Mouse (Mus musculus) inflammation-experienced regulatory T-cells, adult 16 weeks (primary cell): ENCODE results near the gene Prpsap1. TPM values are rescaled to one million over a fixed set of nuclear protein-coding genes. Genes with fewer than 3 reads are reported as not detected.

ENCODE experiments used
- polyA plus RNA-seq: library from polyadenylated mRNA; unstranded; fragments of 100-300 nt; shearing (Covaris generic); gene quantifications from one replicate; pipeline ENCODE4 v1.2.1, GENCODE M21; 2017

Prpsap1 gene
- polyA plus RNA-seq, result 41.5 TPM

DNA sequence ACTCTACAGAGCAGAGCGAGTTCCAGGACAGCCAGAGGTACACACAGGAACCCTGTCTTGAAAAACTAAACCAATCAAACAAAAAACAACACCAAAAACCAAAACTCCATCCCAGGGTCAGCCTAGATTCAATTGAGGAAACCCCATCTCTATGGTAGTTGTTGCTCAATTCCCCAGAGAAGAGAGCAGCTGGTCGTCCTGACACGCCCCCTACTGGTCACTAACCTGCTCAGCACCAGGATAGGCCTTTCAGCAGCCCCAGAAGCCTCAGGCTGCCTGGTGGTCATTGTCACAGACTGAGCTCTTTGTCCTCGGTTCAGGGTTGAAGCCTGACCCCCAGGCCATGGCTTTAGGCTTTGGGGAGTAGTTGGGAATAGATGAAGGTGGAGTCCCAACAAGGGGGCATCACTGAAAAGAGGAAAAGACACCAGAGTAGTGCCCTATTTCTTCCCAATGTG, at the start of gene Prpsap1:
Gene Prpsap1 (minus strand): TSS at position 408 of the 458 bp plus-strand sequence.

GRCm38 (mm10) chr11:116530187-116531147, 36.5 kb upstream of the Prpsap1 start, which contains the start of gene Sphk1:
Gene Sphk1 (plus strand): TSS chr11:116530925.

DNA sequence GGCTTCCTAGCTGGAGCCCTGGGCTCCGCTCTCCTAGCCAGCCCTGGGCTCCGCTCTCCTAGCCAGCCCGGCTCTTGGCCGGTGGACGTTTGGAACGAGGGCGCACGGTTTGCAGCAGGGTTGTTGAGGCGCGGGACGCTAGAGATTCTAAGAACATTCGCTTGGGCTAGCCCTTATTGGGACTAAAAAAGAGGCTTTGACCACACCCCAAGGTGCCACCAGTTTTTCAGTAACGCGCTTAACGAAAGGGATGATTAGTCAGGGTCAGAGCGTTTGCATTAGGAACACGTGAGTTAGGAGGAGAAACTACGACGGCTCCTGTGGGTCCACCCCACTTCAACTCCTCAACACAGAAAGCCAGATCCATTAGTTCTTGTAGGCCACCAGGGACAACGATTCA, 27.9 kb downstream of the Prpsap1 start, which contains the start of gene Qrich2:
Gene Qrich2 (minus strand): TSS at position 101 of the 400 bp plus-strand sequence.

GRCm38 (mm10) chr11:116433356-116434286, 60.4 kb downstream of the Prpsap1 start, which contains the start of gene Ubald2:
Gene Ubald2 (plus strand): TSS chr11:116434094.

Other genes starting within 250 kb of the Prpsap1 start
- 91.6 TPM for gene Srp68, start 220.0 kb downstream of the Prpsap1 start, polyA plus RNA-seq
- not detected for gene Galr2, start 213.3 kb downstream of the Prpsap1 start, polyA plus RNA-seq
- gene Exoc7, start 187.0 kb downstream of the Prpsap1 start, polyA plus RNA-seq, result 102 TPM
- 0.11 TPM for gene Foxj1, start 158.8 kb downstream of the Prpsap1 start, polyA plus RNA-seq
- gene Rnf157, start 81.2 kb downstream of the Prpsap1 start, polyA plus RNA-seq, result 1.9 TPM
- gene Ubald2, start 60.1 kb downstream of the Prpsap1 start, polyA plus RNA-seq, result 31.8 TPM
- not detected for gene Qrich2, start 28.0 kb downstream of the Prpsap1 start, polyA plus RNA-seq
- not detected for gene Sphk1, start 36.7 kb upstream of the Prpsap1 start, polyA plus RNA-seq
- gene Ube2o, start 87.2 kb upstream of the Prpsap1 start, polyA plus RNA-seq, result 2.2 TPM
- not detected for gene Aanat, start 92.2 kb upstream of the Prpsap1 start, polyA plus RNA-seq
- gene Rhbdf2, start 132.8 kb upstream of the Prpsap1 start, polyA plus RNA-seq, result 15.2 TPM
- not detected for gene Prcd, start 159.3 kb upstream of the Prpsap1 start, polyA plus RNA-seq
- gene Cygb, start 160.1 kb upstream of the Prpsap1 start, polyA plus RNA-seq, result not detected